Mouse (Mus musculus) lung, postnatal 4 days (tissue): ENCODE measurements around the gene Phf19.

Experiments
- DNase-seq, 2 experiments: peaks; one replicate each; pipeline ENCODE4 v3.0.0; 2021

Phf19 gene

DNA sequence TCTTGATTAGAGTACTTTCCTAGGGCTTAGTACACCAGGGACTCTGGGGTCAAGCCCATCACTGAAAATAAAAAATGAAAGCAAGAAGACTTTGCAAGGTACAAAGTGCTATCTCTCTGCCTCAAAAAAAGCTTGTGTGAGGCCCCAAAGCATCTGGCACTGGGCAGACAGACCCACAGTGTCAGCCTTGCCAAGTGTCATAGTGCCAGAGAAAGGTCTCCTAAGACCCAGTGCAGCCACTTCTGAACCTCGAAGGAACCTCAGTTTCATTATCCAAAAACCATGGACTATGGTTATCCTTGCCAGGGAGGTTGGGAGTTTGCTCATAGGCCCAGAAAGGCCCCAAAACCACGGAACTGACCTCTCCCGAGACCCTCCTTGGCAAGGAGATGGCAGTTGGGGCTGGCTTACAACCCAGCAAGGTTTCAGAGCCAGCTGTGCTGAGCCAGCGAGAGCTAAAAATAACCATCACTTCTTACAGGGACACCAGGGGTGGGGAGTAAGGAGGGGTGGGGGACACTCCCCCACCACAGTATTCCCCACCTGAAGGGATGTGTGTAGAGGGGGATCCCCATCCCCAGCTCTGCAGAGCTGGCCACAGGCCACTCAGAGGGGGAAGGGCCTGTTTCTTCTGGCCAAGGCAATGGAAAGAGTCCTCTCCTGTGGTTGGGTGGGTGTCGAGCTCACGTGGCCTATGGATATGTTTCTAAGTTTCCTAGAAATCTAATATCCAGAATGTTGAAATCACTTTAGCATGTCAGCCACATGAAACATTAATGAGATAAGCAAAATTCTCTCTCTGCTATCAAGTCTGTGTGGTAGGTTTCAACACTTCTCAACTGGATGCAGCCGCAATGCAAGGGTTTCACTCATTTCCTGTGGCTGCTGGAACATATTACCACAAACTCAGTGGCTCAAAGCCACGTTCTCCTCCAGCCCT lies 24.7 kb upstream of the Phf19 start:
- DNase-seq: peak; percentile 27 to 58

DNA sequence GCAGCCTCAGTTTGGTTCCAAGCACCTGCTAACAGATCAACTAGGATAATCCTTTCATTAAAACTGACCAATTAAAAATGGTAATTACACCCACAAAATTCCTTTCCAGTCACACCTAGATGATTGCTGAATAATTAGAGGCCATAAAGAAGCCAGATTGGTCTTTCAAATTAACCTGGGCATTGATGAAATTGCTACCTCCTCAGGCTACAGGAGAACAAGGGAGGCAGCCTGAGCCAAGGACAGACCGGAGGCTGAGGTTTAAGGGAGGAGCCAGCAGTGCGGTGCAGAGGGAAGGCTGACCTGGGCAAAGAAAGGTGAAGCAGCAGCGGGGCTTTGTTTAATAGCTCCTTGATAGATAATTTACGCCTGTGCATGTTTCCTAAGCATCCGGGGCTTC lies 23.6 kb upstream of the Phf19 start:
- DNase-seq: no peak

DNA sequence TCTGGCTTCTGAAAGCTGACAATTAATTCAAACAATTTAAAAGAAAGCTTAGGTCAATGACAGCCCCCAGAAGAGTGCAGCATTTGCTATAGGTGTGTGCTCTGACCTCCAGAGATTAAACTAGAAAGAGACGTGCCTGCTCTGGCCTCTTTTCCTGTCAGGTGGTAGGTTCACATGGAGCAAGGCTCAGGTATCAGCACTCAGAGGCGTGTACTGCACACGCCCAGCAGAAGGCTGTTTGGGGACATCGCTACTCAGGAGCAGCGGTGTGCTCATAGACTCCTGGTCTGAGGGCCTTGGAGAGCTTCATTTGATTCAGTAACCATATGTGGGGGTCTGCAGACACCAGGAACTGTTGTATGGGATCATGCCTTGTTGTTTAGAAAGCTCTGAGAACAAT lies 13.5 kb upstream of the Phf19 start:
- no peak for DNase-seq

DNA sequence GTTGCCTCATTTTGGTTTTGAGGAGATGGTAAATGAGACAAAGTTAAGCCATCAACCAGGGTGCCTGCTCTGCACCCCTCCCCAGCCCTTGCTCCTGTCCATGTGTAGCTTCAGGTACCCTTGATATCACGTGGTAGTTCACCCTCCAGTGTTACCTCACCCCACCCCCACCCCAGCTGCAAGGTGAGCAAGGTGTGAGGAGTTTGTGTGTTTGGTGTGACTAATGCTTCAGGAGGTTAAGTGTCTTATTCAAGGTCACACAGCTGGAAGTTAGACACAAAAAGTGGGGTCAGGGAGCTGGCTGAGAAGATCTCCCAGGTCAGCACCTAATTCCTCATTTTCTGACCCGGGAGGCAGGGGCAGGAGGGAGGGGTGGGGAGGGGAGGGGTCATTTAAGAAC lies 8.9 kb upstream of the Phf19 start:
- DNase-seq: no peak

DNA sequence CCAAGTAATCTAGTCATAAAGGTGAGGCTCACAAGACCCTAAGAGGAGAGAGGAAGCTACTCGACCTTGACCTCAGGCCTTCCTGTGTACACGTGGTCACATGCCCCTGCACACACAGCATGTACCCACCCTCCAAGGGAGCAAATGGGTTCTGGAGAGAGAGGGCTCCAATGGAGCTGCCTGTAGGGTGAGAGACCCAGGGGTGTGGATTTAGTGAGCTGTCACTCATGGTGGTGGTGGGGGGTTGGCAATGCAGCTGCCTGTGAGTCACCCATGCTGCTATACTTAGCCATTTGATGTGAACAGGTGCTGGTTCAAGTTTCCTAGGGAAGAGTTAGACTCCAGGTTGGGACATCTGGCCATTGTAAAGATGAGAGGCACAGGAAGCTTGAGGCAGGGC lies 6.3 kb upstream of the Phf19 start:
- DNase-seq: no peak

DNA sequence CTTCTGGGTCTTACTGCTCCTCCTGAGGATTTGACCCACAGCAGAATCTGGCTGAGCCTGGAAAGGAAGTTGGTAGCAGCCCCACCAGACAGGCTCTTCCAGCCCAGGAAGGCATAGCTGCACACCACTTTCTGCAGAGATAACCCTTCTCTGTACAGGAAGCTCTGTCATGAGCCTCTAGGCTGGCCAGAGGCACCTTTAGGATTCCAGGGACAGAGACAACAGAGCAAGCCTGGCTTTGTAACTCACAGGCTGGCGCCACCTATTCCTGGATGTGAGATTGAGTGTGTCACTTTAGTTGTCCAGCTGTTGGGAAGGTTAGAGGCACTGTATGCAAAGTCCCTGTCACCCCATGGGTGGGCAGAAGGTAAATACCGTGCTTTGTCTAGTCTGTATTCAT lies 1.3 kb upstream of the Phf19 start:
- DNase-seq: no peak

DNA sequence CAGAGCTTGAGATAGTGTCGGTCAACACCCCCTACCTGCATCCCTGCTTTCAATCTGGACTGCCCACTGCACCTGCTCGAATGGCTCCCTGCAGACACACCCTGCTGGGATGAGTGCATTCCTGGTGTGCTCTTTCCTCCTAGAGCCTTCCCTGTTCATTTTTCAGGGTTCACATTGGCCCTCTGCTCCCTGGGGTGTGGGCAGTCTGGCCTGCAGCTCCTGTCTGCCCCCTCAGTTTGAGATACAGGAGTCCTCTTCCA lies 927 bp upstream of the Phf19 start:
- peak in 1 of 2 experiments; percentile 42 for DNase-seq

DNA sequence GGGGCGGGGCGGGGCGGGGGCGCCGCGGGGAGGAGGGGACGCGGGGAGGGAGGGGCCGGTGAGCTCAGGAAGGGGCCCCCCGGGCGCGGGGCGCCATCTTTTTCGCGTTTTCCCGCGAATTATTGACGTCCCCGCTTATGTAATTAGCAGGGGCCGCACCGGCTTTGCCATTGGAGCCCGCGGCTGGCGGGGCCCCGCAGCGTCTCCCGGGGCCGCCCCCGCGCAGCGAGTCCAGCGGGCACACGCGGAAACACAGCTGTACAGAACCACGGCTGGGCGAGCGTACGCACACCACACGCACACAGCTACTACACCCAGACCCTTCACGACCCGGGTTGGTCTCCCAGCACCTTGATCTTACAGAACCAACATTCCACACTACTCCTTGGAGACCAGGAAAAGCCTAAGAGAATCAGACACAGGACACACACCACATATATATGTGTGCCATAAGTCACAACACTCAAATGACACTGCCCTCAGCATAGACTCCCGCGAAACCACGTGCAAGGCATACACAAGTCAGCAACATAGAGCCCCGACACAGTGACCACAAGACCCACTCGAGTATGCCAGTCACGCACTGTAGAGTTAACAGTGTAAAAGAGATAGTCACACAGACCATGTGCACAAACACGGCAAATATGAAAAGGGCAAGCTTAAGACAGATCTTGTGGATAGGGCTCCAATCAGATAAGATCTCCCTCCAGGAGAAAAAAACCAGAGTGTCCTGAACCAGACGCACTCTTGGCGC lies 420 bp upstream of the Phf19 start:
- peak; percentile 55 to 75 for DNase-seq

DNA sequence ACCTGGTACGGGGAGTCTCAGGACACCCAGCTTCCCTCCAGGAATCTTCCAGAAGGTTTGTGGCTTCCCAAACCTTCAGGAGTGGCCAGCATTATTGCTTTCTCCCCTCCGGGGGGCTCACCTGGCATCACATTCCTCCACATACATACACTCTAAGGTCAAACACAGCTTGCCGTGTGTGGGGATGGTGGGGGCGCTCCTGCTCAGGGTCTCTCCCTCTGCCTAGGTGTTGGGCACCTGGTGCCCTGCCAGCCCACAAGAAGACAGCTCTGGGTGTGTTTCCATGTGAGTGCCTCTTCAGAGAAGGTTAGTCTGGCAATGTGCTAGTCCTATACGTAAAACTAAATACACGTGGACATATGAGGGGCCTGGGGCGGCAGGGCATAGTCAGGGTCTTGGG lies 1.2 kb downstream of the Phf19 start:
- no peak for DNase-seq

DNA sequence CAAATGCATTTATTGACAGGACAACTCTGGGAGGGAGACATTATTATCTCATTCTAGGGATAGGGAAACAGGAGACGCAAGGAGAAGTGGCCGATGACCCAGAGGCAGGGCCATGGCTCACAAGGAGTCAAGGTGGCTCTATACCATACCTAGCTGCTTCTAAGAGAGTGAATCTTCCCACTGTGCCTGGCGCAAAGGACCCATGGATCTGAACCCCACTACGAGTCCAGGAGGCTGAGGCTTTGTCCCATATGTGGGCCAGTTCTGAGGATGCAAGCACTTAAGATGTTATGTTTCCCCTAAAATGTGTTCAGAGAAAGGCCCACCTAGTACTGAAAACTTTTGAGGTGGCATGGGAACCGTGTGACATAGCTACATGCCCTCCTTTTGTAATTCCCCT lies 2.0 kb downstream of the Phf19 start:
- DNase-seq: no peak

DNA sequence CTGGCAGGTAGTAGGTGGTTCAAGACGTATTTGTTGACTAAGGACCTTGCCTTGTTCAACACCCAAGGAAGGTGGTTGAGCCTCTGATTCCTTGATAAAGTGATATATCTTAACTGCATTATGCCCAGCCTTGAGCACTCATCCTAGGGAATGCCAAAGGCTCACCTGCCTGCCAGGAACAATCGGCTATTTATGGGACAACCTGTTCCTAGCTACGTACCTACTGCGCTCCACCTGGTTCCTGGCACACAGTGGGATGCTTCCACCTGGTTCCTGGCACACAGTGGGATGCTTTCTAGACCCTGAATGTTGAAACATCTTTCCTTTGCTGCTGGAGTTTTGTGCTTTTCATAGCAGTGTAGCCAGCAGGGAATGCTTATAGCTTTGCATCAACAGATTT lies 4.1 kb downstream of the Phf19 start:
- peak in 1 of 2 experiments; percentile 10 for DNase-seq

DNA sequence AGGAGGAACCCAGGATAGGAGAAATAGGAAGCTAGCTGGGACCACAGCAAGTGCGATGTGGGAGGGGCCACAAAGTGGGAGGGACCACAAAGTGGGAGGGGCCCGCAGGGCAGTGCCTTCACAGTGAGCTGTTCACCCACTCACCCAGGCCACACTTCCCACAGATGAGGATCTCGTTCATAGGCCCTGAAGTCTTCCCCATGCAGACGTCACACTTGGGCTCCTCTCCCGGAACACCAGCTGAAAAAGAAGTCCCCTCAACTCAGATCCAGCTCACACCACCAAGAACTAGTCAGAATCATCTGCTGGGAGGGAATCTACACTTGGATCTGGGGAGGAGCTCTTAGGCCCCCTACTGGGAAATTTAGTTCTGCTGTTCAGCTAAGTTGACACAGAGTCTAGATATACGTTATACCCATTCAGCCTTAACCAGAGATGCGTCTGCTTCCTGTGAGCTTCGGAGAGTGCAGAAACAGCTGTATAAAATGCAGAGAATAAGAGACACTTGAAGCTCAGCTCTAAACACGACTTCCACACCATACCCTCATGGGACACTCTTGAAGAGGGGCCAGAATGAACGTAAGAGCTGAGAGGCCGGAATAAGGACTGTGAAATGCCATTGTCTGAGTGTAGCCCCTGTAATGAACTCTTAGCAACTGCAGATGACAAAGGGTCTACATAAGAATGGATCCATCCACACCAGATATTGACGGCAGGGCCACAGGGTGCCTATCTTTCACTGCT lies 6.8 kb downstream of the Phf19 start:
- peak; percentile 81 to 82 for DNase-seq

DNA sequence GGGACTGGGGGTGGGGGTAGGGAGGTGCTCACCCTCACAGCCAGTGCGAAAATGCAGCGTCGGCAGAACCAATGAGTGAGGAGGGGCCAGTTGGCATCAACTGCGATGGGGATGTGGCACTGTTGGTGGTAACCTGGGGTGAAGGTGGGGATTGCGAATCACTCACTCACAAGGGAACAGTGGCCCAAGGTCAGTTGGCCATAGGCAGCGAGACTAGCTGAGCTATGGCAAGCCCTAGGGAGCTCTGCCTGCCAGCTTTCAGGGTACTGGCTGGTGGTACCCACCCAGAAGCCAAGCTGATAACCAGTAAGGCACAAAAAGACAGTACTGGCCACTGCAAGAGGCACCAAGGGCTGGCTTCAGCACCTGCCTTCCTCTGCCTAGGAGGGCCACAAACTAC lies 7.4 kb downstream of the Phf19 start:
- no peak for DNase-seq

DNA sequence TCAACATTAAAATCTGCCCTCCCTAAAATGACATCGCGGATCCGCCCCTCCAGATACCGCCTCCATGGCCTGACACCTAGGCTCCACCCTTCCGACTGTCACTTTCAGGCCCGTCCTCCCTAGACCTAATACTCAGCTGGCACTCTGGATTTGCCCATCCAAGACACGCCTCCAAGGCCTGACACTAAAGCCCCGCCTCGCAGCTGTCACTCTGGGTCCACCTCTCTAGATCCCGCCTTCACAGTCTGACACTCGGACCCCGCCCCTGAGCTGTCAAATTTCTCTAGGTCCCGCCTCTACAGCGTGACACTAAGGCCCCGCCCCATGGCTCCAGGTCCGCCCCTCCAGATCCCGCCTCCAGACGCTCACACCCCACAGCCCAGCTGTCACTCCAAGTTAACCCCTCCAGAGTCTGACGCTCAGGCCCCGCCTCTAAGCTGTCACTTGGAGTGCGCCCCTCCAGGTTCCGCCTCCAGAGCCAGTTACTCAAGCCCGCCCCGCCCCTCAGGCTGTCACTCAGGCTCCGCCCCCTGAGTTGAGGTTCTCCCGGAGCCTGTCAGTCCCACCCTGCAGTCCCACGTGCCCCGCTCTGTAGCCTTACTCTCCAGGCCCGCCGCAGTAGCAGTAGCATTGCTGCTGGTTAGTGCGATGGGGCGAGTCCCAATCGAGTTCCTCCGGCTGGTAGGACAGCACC lies 8.8 kb downstream of the Phf19 start:
- DNase-seq: peak; percentile 99 to 100

DNA sequence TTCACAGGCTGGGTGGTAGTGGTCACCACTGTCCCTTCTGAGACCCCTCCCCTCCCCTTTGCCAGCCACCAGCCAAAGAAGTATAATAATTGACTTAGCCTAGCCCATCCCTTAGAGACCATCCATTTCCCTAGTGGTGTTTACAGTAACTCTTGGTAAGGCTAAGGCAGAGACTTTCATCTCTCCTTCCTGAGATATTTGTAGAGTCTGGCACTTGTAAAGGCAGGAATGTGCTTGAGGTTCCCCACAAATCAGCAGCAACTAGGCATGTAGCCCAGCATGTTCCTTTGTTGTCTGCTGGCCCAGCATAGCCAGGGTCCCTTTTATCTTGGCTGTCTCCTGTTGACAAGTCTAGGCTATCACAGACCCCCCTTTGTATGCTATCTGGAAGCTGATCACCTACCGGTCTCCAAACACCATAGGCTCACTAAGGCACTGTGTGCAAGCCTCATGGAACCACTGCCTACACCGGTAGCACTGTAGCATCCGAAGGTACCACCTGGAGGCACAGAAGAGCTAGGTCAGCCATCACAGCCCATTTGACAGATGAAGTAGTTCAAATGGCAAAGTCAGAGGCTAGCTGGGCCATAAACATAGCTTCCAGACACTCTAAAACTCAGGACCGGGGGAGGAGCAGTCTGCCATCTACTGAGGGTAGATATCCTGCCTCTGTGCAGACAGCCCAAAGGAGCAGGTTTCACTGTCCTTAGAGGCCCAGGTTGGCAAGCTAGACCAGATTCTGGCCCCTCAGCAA lies 10.0 kb downstream of the Phf19 start:
- no peak for DNase-seq

DNA sequence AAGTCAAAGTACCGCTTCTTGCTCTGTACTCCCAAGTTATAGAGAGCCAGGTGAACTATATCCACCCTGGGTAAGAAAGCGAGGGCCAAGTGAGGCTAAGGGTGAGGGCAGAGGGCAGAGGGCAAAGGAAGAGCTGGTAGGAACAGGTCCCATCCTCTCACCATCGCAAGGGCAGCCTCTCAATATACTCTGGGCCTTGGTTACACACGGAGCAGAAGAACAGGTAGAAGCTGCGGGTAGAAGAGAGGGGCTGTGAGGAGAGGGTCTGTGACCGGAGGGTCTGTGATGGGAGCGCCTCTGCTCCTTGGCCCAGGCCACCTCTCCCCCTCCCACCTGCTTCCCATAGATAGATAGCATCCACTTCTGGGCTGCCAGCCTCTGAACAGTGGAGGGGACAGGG lies 10.6 kb downstream of the Phf19 start:
- DNase-seq: no peak

DNA sequence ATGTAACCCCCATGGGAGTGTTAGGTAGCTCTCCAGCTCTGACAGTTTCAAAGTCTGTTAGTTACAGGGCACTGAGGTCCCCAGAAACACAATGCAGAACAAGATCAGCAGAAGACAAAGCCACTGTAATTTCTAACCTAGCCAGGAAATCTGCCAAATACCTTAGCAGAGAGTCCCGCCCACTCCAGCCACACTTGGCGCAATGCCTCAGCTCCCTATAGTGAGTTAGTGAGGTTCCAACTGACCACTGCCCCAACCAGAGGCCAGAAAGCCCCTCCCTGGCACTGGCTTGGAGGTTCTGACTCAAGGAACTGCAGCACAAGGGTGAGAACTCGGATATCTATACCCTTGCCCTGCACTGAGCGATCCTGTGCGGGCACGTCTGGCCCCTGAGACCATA lies 11.1 kb downstream of the Phf19 start:
- DNase-seq: peak; percentile 48 to 61

DNA sequence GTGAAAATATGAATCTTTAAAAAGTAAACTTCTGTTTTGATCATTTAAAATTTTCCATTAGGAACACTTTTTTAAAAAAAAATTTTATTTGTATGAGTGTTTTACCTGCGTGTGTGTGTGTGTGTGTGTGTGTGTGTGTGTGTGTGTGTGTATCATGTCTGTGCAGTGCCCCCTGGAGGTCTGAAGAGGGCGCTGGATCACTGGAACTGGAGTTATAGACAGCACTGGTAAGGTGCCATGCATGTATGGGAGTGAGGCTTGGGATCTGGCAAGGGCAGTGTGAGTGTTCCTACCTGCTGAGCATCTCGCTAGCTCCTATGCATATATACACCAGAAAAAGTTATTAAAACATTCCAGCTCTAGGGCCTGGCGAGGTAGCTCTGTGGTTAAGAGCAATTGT lies 12.1 kb downstream of the Phf19 start:
- no peak for DNase-seq

DNA sequence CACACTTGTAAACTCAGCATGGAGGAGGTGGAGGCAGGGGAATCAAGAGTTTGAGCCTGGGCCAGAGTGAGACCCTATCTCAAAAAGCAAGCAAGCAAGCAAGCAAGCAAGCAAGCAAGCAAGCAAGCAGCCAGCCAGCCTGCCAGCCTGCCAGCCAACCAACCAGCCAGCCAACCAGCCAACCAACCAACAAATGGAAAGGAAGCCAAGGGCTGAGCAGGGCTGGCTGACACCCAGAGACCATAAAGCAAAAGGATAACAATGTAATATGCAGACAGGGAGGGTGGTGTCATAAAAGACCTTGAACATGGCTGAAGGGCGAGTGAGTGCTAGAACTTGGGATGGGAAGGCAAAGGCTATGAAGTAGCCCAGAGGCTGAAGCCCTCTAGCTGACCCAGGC lies 13.4 kb downstream of the Phf19 start:
- DNase-seq: no peak

DNA sequence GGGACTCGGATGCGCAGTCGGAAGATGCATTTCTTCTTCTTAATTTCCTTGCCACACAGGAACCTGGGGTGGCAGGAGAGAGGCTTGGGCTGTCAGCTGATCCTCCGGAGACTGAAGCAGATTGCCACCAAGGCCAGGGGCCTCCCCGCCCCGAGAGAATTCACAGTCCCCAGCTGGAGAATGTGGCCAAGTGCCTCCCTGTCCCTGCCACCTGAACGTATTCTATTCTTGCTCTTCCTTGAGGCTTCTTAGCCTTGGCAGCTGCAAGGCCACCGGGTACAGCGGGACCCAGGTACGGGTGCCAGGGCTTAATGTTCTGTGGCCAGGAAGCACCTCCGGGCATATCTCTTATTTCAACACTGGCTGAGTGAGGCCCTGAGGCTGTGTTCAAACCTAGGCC lies 14.1 kb downstream of the Phf19 start:
- no peak for DNase-seq

DNA sequence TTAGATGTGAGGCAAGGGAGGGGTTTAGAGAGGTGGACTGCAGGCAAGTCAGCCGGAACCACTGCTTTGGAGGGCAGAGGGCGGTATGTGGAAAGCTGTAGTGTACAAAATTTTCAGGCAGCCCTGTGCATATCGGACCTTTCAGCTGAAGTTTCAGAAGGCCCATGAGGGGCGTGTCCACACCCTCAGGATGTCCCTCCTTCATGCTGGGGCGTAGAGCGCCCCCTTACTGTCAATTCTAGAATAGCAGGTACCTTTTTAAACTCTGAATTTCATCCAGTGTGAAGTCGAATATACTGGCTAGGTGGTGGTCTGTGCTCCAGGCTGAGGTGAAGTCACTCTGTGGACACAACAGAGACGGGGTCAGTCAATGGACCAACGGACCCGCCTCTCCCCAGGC lies 16.0 kb downstream of the Phf19 start:
- peak; percentile 69 to 71 for DNase-seq

DNA sequence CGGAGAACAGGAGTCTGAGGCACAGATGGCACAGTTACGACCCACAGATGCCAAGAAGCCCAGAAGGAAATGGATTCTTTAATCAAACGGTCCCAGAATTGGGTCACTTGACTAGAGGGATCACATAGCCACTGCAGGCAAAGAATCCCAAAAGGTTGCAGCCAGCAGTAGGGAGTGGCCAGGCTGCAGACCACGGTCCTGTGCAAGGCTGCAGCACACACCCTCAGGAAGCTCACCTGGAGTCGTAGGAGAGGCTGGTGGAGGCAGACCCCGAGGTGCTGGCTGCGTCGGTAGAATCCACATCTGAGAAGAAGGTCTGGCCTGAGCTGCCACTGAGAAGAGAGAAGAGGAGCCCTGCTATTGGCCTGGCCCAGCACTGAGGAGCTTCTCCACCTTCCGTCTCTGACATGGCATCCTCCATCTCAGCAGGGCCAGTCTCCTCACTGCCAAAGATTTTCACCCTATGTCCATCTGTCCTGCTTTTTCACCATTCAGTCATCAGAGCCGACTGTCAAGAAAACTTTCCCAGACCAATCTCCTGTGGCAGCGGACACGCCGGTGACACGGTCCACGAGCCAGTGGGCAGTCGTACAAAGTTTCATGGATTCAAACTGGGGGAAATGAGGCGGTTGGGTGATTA lies 16.9 kb downstream of the Phf19 start:
- no peak for DNase-seq
